Mouse (Mus musculus): ENCODE results near the gene Gm11077.

The Gm11077 gene

DNA sequence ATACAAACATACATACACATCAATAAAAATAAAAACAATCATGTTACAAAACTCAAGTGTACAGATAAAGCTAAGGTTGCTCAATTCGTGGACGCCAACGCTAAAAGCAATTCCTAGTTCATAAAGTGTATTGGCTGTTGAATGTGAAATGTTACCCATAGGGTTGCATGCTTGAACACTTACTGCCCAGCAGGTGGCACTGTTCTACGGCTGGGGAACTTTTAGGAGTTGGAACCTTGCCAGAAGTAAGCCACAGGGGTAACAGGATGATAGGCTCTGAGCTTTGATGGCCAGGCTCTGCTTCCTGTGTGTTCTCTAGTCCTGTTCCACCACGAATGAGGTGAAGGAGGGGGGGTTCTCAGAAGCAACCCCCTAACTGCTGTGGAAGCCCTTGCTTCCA lies at the start of gene Gm11077:
Gene Gm11077, plus strand, starts transcription at position 13 of the 400 bp plus-strand sequence.
- in situ Hi-C loops (cut with MboI; ENCODE audit: low sequenced_read_pairs) = no loop called here

DNA sequence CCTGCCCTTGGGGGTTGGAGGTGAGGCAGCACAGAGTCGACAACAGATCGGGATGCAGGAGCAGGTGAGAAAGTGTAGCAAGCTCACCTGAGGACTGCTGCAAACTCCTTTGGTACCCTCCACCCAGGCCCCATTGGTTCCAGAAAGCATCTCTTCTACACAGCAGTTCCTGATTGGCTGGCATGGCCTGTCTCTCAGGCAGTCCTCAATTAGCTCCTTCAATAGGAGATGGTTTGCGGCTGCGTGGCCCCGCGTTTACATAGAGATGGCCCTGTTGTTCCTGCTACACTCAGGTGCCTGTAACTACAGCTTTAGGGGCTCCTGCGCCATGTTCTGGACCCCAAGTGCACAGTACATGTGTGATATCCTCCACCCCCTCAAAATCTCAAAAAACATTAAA lies 48.4 kb upstream of the Gm11077 start:
- in situ Hi-C loops (cut with MboI; ENCODE audit: low sequenced_read_pairs) = no loop called here

DNA sequence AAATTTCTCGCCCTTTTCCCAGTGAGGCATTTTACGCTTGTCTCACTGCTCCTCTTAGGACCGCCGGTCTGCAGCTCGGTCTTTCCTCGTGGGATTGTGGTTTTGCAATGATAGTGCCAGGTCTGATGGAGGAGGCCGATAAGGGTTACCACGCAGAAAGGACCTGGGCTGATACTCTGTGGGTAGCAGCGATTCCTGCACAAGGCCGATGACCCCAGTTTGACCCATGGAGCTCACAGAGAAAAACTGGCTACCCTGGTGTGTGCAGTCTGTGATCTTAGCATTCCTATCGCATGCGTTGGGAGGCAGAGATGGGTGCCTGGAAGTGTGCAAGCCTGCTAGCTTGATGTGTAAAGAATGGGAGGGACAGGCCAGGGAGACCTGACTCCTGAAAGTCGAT lies 46.3 kb upstream of the Gm11077 start:
- in situ Hi-C loops (cut with MboI; ENCODE audit: low sequenced_read_pairs) = no loop called here

DNA sequence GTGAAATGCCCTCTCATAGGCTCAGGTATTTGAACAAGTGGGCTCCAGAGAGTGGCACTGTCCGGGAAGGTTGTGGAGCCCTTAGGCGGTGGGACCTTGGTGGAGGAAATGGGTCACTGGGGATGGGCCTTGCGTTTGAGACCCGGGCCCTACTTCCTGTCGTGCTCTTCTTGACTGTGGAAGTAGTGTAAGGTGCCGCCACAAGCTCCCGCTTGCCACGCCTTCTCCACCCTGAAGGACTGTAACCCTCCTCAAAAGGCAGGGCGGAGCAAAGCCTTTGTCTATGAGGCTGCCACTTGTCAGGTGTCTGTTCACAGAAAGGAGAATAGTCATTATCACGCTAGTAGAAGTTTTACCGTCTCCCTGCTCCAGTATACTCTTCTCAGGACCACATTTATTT lies 44.7 kb upstream of the Gm11077 start:
- in situ Hi-C loops (cut with MboI; ENCODE audit: low sequenced_read_pairs) = no loop called here

DNA sequence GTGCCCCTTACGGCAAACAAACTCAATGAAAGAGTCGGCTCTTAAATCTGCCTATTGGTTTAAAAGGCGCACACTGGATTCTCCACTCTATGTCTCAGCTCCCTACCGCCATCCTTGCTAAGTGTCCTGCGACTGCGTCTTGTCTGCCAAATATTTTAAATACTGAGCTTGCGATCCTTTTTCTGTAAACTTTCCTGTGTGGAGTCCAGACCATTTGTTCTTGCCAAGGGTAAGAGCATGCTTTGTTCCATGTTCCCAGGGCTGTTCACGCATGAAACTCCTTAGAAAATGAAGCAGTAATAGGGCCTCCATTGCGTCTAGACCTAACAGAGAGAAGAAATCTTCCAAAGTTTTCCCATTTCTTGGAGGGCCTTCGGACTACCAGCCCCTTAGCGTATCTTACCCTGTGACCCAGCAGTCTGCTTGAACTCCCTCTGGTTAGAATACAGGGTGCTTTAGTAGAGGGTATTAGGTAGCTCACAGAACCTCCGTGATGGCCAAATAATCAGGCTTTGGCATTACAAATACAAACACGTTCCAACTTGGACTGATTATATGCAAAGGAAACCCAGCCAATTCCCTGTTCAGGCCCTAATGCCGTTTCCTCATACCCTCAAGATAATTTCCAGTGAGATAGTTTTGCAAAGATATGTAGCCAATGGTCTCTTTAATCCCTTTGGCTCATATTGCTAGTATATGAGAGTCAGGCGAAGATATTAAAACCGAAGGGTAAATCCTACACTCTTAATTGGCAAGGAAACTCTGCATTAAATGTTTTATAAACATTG lies 39.3 kb upstream of the Gm11077 start:
- in situ Hi-C loops (cut with MboI; ENCODE audit: low sequenced_read_pairs) = no loop called here

DNA sequence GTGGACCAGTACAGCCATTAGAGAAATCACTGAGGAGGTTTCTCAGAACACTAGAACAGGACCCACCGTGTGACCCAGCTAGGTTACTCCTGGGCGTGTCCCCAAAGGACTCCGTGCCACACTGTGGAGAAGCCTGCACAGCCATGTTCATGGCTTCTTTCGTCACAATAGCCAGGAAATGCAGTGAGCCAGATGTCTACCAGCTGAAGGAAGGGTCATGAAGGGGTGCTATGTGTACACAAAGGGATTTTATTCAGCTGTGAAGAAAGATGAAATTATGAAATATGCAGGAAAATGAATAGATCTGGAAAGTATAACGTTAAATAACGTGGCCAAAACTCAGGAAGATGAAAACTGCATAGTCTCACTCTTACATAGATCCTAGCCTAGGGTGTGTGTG lies 36.9 kb upstream of the Gm11077 start:
- in situ Hi-C loops (cut with MboI; ENCODE audit: low sequenced_read_pairs) = no loop called here

DNA sequence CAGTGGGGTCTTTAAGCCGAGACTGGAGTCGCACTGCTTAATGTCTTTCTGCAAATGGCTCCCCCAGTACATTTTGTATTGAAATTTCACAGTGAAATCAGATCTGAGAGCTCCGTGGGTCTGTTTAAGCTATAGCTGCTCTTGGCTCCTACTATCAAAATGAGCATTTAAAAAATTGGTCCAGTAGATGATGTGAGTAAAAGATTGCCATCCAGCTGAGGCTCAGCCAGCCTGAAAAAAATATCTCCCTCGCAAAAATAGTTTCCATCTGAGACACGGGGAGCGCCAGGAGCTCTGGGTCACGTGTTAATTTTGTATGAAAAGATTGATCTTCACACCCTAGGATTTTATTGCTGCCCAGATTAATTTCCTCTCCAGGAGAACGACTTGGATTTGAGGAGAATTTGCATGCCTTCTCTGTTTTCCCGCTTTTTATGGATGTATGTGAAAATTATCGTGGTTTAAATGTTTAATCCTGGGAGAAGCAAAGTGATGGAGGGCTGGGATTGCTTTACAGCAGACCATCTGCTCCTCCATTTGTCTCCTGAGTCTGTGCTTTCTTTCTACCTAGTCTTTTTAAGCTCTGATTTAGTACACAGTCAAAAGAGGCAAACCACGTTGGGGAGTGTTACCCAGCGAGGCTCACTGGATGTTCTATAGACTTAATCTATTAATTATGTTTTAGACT lies 32.7 kb upstream of the Gm11077 start:
- in situ Hi-C loops (cut with MboI; ENCODE audit: low sequenced_read_pairs) = no loop called here

DNA sequence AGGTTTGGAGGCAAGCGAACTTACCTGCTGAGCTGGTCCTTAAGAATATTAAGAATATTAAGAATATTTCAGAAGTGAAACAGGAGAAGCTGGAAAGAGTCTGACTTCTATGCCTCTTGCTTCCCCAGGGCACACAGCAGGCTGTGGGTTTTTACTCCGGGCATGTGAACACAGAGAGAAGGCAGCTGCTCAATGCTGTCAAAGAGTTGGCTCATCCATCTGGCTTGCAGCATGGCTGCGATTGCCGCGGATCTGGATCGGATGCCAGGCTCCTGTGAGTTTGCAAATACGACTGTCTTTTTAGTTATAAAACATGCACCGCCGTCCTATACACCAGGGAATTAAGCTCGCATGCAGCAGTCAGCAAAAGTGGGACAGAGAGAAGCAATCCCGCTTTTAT lies 31.1 kb upstream of the Gm11077 start:
- in situ Hi-C loops (cut with MboI; ENCODE audit: low sequenced_read_pairs) = no loop called here

DNA sequence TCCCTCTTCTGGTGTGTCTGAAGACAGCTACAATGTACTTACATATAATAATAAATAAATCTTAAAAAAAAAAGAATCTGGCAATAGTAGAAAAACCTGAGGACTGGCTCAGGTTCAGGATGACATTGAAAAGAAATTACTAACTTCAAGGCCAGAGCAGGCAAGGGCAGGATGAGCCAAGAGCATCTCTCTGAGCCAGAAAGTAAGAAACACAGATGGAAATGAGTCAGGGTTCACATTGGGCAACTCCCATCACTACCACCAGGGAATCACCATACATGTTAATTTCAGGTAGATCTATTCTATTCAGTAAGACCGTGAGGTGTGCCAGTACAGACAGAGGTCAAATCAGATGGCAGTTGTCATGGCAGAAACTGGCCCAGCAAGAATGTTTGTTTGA lies 30.5 kb upstream of the Gm11077 start:
- in situ Hi-C loops (cut with MboI; ENCODE audit: low sequenced_read_pairs) = no loop called here

DNA sequence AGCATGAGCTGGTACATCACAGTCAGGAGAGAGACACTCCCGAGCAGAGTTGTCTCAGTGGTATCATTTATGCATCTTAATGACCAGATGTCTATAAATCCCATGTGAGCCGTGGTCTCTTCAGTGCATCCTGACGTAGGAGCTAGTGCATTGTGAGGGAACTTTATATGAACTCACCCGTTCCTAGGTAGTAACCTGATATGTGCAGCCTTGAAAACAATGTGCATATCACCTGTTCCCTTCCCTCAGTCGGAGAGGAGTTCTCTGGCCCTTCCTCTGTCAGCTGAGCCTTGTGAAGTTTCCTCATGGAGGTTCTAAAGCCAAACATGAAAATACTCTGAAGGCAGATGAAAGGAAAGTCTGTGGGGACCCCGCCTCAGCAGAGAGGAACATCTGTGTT lies 27.8 kb upstream of the Gm11077 start:
- in situ Hi-C loops (cut with MboI; ENCODE audit: low sequenced_read_pairs) = no loop called here

DNA sequence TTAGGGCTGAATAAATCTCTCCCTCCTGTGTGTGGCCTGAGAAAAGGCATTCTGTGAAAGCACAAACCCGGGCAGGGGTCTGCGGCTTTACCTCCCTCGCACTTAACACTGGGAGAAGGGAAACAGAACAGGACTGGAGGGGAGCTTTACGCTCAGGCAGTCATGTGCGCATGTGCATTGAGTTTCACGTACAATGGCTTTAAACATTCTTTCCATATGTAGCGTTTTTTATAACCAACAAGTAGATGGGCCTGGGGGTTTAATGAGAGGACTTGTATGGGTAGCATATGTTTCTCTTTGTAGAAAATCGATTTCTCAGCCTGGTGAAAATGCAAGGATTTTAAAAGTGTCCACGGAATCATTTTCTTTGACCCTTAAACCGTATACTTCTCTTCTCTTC lies 24.0 kb upstream of the Gm11077 start:
- in situ Hi-C loops (cut with MboI; ENCODE audit: low sequenced_read_pairs) = no loop called here

DNA sequence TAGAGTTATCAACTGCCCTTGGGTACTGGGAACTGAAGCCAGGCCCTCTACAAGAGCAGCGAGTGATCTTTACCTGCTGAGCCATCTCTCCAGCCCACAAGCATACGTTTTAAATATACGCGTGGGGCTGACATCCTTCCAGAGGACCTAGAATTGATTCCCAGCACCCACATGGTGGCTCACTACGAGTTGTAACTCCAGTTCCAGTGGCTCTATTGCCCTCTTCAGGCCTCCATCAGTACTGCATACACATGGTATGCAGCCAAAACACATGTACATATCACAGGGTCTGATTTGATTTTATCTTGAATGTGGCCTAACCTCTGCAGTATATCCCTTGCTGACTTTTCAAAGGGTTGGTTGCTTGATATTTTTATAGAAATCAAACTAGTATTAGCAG lies 23.0 kb upstream of the Gm11077 start:
- in situ Hi-C loops (cut with MboI; ENCODE audit: low sequenced_read_pairs) = no loop called here

DNA sequence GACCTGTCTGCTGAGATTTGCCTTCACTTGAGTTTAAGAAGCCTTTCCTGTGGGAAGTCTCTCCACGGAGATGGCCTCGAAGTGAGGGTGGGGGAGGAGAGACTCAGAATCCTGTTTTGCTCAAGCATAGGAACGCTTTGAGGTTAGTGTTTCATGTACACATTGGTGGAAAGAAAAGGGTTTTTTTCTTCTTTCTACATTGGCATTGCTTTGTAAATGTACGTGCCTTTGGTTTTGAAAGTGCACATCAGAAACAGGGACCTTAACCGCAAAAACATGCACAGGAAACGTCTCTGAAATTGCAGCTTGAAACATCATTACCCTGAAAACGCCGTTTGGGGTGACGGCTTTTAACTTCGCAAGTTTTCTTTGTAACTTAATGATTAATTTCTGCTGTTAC lies 21.0 kb upstream of the Gm11077 start:
- in situ Hi-C loops (cut with MboI; ENCODE audit: low sequenced_read_pairs) = no loop called here

DNA sequence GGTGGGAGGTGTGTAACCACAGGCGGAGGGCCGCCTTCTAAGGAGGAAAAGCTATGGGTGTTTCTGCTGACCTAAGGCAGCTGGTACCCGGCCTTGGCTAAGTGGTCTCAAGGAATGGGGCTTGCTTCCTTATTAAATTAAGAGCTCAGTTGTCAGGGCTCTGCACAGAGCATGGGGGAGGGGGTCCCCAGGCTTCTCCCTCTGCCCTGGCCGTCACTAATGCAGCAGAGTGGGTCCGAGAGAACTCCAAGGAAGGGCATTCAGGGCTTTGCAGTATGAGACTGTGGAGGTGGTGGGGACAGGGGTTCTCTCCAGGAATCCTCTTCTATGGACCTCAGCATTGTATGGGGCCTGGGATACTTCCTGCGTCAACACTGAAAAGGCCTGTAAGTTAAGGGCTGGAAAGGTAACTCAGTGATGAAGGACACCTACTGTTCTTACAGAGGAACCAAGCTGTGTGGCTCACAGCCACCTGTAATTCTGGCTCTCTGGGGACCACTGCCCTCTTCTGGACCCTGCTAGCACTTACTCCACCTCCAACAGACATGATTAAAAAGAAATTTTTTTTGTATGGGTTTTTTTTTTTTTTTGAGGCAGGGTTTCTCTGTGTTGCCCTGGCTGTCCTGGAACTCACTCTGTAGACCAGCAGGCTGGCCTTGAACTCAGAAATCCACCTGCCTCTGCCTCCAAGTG lies 19.5 kb upstream of the Gm11077 start:
- in situ Hi-C loops (cut with MboI; ENCODE audit: low sequenced_read_pairs) = no loop called here

DNA sequence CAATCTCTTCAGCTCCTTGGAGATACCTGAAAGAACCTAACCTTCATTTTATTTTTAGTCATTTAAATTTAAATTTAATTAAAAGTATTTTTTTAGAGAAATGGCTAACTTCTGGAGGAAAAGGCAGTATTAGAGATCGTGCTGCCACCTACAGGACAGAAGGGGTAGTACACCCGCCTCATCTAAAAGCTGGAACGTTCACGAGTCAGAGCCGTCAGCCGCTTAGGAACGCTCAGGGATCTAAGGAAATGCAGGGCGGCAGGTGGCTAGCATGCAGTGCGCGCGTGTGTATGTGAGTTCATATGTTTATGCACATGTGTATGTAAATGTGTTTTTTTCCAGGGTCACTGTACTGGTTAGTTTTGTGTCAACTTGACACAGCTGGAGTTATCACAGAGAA lies 16.3 kb upstream of the Gm11077 start:
- in situ Hi-C loops (cut with MboI; ENCODE audit: low sequenced_read_pairs) = no loop called here

DNA sequence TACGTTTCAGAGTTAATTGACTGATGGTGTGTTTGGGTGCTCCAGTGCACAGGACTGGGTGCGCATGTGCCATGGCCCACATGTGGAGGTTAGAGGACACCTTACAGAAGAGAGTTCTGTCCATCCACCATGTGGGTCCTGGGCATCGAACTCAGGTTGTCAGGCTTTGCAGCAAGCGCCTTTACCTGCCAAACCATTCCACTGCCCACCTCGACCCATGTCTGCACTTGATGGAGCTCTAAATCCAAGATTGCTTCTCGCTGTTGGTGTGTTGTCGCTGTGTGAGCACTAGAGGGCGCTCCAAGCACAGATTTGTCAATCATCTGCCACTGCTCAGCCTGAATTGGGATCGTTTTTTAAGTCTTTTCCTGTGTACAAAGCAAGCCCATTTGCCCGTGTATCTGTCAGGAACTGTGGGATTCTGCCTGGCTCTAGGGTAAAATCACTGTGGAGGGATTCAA lies 14.1 kb upstream of the Gm11077 start:
- in situ Hi-C loops (cut with MboI; ENCODE audit: low sequenced_read_pairs) = no loop called here

DNA sequence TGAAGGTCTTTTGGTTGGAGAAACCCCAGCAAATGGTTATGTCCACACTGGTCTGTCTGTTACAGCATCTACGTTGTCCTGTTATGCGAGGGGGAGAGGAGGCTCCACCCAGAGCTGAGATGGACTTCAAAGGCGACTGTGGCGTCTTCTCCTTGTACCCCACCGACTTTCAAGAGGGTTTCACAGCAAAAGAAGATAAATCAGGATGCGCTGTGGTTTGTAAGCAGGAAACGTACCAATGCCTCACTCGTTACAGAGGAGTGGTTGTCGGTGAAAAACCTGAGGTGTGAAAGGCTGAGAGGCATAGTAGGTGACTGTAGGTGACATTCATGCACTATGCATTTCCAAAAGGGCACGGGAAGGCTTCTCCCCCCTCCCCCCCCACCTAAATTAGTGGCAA lies 7.0 kb upstream of the Gm11077 start:
- in situ Hi-C loops (cut with MboI; ENCODE audit: low sequenced_read_pairs) = no loop called here

DNA sequence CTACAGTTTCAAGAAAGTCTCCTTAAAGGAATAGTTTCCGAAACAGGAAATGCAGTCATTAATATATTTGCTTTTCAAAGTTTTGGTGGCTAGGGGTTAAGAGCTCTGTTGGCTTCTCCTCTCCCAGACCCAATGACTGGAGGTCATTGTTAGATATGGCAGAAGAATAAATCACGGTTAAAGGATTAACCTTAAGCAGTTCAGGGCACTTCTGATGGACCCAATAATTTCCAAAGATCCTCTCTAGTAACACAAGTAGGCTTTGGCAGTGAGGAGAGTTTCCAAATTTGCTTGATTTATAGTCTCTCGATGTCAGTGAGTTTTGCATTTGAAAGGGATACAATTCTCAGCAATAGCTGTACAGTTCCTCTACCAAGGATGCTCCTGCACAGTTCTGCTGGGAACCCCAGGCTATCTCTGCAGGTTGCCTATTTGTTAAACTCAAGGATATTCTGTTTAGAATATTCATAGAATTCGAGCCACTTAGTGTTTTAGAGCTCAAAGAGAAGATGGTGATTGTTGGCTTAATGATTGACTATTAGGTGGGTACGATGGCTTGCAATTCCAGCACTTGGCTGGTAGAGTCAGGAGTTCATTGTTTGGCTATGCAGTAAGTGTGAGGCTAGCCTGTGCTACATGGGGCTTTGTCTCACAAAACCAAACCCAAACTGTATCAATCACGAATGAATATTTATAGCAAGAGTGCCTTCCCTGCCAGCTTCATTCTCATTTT lies 1.8 kb downstream of the Gm11077 start:
- in situ Hi-C loops (cut with MboI; ENCODE audit: low sequenced_read_pairs) = no loop called here

DNA sequence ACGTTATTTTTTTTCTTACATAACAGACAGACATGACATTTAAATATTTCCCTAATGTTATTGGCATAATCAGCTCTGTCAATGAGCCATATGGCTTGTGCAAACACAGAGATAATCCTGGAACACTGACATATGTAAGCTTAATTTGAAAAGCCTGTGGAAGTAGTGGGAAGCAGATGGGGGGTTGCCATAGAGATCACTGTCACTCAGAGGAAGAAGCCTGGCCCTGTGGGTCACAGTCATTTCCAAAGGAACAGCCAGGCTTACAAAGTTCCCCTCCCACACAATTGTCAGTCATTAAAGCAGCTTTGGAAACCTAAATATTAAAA lies 2.3 kb downstream of the Gm11077 start:
- in situ Hi-C loops (cut with MboI; ENCODE audit: low sequenced_read_pairs) = no loop called here

DNA sequence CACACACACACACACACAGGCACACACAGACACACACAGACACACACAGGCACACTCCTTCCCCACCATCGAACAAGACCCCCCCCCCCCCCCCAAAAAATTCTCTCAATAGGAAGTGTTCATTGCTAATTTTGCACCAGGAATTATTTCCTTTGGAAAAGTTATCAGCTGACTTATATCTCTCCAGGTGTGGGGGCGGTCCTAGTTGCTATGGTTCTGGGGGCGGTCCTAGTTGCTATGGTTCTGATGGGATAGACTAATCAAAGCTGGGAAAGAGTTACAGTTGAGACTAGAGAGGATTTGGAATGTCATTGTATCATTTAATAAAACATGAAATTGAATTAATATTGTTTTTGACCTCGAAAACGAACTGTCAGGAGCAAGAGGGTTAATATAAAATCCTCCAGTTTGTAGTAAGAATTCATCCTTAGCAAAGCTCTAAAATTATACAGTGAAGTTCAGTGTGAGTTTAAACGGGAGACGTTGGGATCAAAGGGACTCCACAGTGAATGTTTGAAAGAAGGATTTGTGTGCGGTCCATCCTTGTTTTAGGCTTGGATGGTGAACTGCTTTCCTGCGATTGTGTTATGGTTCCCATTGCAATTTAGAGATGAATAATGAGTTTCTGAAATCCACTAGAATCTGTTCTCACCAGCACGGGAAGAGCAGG lies 4.0 kb downstream of the Gm11077 start:
- in situ Hi-C loops (cut with MboI; ENCODE audit: low sequenced_read_pairs) = no loop called here

DNA sequence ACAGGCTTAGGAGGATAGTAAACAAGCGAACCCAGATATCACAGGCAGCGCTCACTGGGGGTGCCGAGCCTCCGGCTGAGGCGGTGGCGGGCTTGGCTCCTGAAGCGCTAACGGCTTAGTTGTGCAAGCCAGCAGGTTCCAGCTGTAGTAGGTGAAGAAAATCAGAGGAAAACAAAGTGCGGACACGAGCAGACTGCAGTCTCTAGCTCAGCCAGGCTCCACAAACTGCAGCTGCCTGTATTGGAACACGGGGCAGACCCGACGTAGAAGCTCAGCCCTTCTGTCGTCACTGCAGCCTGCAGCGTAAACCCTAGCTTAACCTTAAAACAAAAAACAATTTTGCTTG lies 4.5 kb downstream of the Gm11077 start:
- in situ Hi-C loops (cut with MboI; ENCODE audit: low sequenced_read_pairs) = no loop called here

Data from CH12F3 (cell line).